Mouse (Mus musculus) heart, adult 18-20 months (tissue): Measurements from ENCODE around the gene Hipk2. TPM values are rescaled to one million over a fixed set of nuclear protein-coding genes. Genes with fewer than 3 reads are reported as not detected.

ENCODE experiments used
- DNase-seq, 2 experiments: peaks; one replicate each; pipeline ENCODE4 v3.0.0; 2021 to 2022; ENCODE audit warnings: mixed read lengths in 1 of 2
- total RNA-seq, 2 experiments: library from RNA; stranded (reverse); gene quantifications; 2 replicates each; pipeline ENCODE4 v1.2.3; 2021

The Hipk2 gene
- total RNA-seq, 2 experiments from 2014 or later, result 83.6 to 98.5 TPM

DNA sequence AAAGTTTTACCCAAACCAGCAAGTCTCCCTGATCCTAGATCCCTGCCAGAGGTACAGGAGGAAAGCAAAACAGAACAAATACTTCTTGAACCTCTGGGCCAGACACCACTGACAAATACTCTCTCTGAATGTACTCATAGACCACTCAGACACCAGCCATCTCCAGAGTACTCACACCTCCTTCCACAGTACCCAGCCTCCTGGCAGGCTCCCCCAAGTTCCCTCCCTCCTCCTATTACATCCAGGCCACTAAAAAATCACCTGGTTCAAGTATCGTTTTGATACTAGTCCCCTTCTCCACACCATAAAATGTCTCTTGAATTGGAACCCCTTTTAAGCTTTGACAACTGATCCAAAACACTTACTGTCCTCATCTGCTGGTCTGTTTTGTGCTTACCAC, 8.7 kb downstream of the Hipk2 start:
- no peak for DNase-seq

DNA sequence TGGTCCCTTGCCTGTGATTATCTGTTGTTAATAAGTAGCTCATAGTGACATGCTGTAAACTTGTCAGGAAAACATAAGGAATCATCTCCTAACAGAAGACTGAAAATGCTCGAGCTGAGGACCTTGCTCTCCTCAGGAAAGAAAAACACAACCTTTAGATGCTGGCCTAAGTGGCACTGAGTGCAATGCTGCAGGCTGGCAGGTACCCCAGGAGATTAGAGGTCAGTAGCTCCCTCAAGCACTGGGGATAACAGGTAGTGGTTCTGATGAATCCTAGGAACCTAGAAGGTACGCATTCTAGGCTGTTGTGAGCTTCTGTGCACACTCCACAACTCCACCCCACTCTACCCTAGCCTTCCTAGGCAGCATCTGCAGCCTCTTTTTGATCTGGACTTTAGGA, 9.2 kb downstream of the Hipk2 start:
- no peak for DNase-seq

GRCm38 (mm10) chr6:38866357-38866756, 9.6 kb downstream of the Hipk2 start:
- DNase-seq, result no peak

DNA sequence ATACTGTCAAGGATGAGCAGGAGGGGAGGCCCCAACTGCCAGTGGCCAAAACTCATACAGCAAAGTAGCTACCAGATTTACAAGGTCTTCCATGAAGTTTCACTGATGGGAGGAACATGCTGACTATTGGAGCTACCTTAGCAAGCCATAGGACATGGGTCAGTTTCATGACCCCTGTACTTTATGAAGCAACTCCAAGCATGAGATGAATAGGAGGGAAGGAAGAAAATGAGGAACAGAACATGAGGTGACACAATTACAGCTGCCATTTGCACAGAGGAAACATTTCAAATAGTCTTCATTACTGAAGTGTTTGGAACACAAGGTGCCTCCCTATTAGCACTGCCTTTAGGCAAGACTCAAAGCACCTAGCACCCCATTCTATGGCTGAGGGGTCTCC, 10.2 kb downstream of the Hipk2 start:
- no peak for DNase-seq

DNA sequence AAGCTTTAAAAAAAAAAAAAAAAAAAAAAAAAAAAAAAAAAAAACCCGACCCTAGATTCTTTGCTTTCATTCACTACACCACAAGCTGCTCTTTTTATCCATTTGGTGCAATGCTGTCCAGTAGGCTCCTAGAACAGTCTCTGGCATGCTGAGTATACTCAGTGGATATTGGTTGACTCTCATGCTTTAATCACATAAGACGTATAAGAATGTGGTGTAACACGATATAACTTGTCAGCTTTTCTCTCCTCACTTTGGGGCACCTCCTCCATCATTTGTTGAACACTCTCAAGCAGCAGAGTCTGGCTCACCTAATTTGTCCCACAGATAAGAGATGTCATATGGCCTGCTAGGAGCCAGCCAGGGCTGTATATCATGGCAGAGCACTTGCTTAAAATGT, 12.4 kb downstream of the Hipk2 start:
- DNase-seq, result no peak

DNA sequence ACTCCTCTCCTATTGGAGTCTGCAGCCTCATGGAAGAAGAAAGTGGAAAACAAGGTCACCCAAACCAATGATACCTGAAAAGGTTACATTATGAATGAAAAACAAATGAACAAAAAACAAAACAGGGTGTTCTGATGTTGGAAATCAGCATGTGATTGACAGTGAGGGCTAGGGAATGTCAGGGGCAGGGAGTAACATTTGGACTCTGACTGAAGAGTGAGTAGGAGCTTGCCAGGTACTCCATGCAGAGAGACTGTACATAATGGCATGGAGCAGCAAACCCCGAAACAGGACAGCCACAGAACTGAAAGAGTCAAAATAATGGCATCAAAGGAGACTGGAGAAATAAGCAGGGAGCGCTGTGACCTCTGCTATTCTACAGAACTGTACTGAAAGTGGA, 15.7 kb downstream of the Hipk2 start:
- DNase-seq, result no peak

GRCm38 (mm10) chr6:38859819-38860218, 16.1 kb downstream of the Hipk2 start:
- no peak for DNase-seq

DNA sequence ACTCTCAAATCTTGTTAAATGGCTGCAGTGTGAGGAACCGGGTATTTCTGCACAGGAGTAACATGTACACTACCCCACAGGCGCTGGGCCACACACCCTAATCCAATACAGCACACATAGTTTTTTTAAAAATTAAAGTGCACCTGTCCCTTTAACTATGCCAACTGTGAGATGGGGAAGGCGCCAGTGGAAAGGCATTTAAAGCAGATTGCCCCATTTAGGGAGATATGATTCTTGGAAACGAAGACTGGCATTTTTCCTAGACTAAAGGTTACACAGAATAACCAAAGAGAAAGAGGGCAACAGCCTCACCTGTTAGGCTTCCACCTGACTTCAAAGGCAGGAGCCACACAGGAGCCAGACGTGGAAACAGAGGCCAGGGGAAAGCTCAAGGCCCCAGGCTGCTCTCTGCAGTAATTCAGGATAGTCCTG, 22.4 kb downstream of the Hipk2 start:
- no peak for DNase-seq

- no peak for DNase-seq
Observed at GRCm38 (mm10) chr6:38851740-38852139, 24.2 kb downstream of the Hipk2 start.

GRCm38 (mm10) chr6:38850715-38851259, 25.2 kb downstream of the Hipk2 start:
- no peak for DNase-seq

DNA sequence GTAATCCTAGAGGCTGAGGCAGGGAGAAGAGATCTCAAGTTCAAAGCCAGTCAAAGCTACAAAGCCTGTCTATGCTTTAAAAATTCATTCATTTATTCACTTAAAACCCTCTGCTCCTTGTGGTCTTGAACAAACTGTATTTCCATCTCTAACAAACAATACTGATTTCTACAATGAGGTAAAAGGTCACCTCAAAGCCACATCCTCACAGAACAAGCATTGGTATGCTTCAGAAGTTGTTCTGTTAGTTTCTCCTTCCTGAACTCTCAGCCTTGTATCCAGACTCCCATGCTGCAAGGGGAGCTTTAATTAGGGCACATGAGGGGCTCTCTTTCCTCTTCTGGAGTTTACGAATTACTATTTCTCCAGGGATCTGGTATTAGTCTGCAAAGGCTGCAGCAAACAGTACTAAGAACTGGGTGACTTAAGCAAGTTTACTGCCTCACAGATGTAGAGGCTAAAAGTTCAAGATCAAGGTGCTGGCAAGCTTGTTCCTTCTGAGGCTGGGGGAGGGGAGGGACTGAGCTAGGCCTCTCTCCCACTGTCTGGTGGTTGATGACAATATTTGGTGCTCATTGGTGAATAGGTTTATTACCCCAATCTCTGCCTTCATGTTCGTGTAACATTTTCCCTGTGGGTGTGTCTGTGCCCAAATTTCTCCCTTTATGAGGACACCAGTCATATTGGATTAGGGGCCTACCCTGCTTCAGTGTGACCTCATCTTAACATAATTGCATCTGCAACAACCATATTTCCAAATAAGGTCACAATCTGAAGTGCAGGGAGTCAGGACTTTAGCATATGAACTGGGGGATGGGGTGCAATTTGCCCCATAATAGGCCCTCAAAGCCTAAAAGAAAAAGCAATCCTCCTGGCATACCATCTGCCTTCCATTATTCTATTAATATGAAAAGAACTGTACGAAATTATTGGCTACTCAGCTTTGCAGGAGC, 27.7 kb downstream of the Hipk2 start:
- DNase-seq, result no peak

DNA sequence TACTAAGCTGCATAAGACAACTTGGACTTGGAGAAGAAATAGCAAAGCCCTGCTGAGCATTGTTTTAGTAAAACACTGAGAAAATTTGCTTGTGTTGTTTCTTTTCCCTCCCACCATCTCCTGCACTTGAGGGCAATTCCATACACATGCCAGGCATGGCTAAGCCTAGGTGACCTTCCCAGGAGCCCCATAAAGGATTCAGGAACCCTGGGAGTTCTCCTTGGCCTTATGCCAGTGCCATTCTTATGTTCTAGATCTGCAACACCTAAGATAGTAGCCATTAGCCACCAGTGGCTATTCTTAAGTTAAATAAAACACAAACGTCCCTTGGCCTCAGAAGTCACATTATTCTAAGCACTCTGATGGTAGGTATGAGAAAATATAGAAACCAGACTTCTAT, 28.5 kb downstream of the Hipk2 start:
- no peak for DNase-seq

- DNase-seq, result no peak
Observed at GRCm38 (mm10) chr6:38846330-38847195, 29.4 kb downstream of the Hipk2 start.

DNA sequence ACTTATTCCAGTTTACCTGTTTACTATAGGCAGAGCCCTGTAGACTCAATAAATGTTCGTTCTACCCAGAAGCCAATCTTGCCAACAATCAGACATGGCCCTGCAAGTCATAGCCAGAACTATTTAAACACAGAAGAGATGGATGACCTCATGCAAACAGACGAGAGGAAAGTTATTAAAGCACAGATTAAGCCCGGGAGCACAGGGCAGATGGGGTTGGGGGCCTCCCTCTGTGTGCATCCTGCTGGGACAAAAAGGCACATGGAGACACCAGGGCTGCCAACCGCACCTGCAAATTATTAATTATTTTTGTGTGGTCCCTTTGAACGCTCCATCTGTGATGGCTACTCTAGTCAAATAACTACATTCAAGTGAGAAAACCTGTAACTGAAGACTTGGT, 30.1 kb downstream of the Hipk2 start:
- no peak for DNase-seq

- no peak for DNase-seq
Observed at GRCm38 (mm10) chr6:38845117-38845516, 30.8 kb downstream of the Hipk2 start.

GRCm38 (mm10) chr6:38841551-38841950, 34.4 kb downstream of the Hipk2 start:
- DNase-seq, result no peak

GRCm38 (mm10) chr6:38840780-38841179, 35.2 kb downstream of the Hipk2 start:
- DNase-seq, result no peak

DNA sequence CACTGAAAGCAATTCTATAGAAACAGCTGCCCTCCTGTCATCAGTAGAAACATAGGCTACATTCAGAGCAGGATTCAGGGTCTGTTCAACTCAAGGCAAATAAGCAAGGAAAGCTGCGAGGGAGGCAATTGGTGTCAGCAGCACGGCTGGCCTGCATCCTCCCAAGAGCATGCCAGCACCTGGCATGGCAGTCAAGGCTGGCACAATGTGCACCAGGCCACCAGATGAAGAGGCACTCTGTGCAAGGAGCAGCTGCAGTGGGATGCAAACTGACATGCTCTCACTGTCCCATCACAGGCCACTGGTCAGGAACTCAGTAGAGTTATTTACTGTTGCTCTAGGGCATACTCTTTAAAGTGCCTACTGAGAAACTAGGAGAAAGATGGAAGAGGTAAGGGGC, 35.6 kb downstream of the Hipk2 start:
- peak in 1 of 2 experiments; percentile 23 for DNase-seq

DNA sequence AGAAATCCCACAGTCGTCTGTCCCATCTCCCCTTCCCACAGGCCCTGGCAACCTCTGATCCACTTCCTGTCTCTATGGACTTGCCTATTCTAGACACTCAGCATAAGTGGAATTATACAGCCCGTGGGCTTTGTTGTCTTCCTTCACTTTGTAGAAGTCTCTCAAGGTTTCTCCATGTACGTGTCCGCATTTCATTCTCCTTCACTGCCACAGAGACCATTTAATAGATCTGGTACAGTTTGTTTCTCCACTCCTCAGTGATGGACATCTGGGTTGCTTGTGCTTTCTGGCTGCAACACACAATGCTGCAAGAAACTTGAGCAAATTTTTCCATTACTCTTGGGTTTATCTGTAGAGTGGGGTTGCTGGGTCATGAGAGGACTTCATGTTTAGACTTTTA, 36.1 kb downstream of the Hipk2 start:
- DNase-seq, result no peak

- DNase-seq, result no peak
Observed at GRCm38 (mm10) chr6:38838061-38838460, 37.9 kb downstream of the Hipk2 start.

- DNase-seq, result no peak
Observed at GRCm38 (mm10) chr6:38835217-38835616, 40.7 kb downstream of the Hipk2 start.

- no peak for DNase-seq
Observed at GRCm38 (mm10) chr6:38834727-38835126, 41.2 kb downstream of the Hipk2 start.

DNA sequence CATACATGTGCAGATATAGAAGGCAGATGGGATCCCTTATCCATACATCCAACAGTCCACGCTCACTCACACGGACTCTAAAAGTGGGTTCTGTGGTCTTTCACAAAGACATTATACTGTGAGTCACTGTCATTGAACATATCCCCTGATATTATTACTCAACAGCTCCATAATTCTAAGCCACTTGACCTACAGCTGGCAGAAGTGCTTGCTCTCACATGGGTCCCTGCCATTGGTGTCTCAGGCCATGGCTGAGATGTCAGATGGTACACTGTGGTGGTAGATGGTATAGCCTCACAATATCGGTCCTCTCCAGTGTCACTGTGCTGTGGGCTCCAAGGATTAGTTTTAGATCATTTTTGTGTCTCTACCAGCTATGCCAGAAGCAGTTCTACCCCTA, 42.2 kb downstream of the Hipk2 start:
- no peak for DNase-seq
